ENCODE assay signal across 11 mouse cellular contexts in the genomic region with DNA sequence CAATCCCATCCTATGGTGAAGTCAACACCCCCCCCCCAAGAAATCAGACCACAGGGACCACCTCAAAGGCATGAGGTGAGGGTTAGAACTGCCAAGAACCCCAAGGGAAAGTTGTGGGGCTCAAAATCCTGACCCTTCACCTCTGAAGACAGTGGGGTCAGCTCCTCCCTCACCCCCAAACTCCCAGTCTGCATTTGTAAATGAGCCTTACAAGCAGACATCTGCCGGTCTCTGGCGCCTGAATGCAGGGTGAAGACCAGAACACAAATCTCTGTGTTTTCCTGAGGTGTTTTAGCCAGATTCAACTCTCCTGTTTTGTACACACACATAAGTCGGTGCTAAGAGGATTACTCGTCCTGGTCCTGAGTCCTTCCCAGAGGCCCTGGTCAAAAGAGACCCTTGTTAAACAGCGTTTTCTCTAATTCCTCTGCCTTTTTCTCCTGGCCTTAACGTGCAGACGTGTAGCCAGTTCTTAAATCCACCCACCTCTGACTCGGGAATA.
DNase-seq lines count a peak whose midpoint lies in the region; ATAC-seq and TF ChIP-seq lines count a peak whose summit lies in the region.
"Had no signal": no experiment of that assay in that cellular context is flagged by ENCODE, and none has a peak within 500 bp of the region (broad histone marks: within the 10 kb centered on the region; RNA-seq: fewer than 3 reads in every experiment).

No protein-coding gene starts in this region.

- H3K9ac ChIP-seq in neural tube, embryonic 11.5 days (ENCODE audit: low read length), result peak overlapping the region; percentile 26
- H3K9ac ChIP-seq in forebrain, embryonic 14.5 days (ENCODE audit: low read length), result peak overlapping the region; percentile 33
- H3K9ac ChIP-seq in midbrain, embryonic 12.5 days (replicated peaks), result 0 out of 2 replicates have a peak overlapping the region, but pooled peaks have one; percentile 1

- ATAC-seq in neural tube, embryonic 11.5 days (ENCODE audit: insufficient read depth, low FRiP score, low TSS enrichment), result no peak
- no peak for ATAC-seq in forebrain, embryonic 14.5 days
- 0 out of 2 replicates have a peak, but pooled peaks have one; percentile 34 for ATAC-seq in midbrain, embryonic 12.5 days (ENCODE audit: low FRiP score, low read depth)
- ATAC-seq in megakaryocyte progenitor cell, adult 5-6 weeks (replicated peaks; ENCODE audit: poor library complexity), result no peak
- ATAC-seq: inflammation-experienced regulatory T-cells, adult 6 months had no signal

- H3K4me3 ChIP-seq in neural tube, embryonic 11.5 days (ENCODE audit: low read depth, low read length), result no peak overlapping the region
- no peak overlapping the region for H3K4me3 ChIP-seq in forebrain, embryonic 14.5 days (ENCODE audit: low read depth, low read length)
- H3K4me3 ChIP-seq in midbrain, embryonic 12.5 days, result peak overlapping the region; percentile 7; the same call in 1 of the 2 replicates
- H3K4me3 ChIP-seq in layer of hippocampus, adult 2 months, result no peak overlapping the region

- DNase-seq in neural tube, embryonic 11.5 days (ENCODE audit: low spot score), result no peak
- no peak for DNase-seq in neural tube, embryonic 10.5 days (ENCODE audit: extremely low spot score, low spot score)
- DNase-seq in forebrain, embryonic 14.5 days (ENCODE audit: low spot score), result no peak
- DNase-seq in frontal cortex, adult 2 months (ENCODE audit: extremely low spot score in 1 of 2, low spot score in 1 of 2), result no peak
- DNase-seq in layer of hippocampus, adult 2 months (ENCODE audit: low spot score in 2 of 2), result no peak
- DNase-seq: cerebellum, postnatal 36 days; kidney, postnatal 4 days; lung, adult 2 months had no signal

- no peaks in the 10 kb centered on the region for H3K9me3 ChIP-seq in neural tube, embryonic 11.5 days (ENCODE audit: control insufficient read depth, low read length)
- 0 out of 2 replicates have a peak, but pooled peaks cover 4% of the 10 kb centered on the region for H3K9me3 ChIP-seq in forebrain, embryonic 14.5 days (replicated peaks; ENCODE audit: control insufficient read depth, low read length)
- H3K9me3 ChIP-seq in midbrain, embryonic 12.5 days, result peaks cover 3% of the 10 kb centered on the region; the same call in 1 of the 2 replicates

- no peaks in the 10 kb centered on the region for H3K27me3 ChIP-seq in neural tube, embryonic 11.5 days (ENCODE audit: control insufficient read depth, insufficient read depth, low read length)
- no peaks in the 10 kb centered on the region for H3K27me3 ChIP-seq in forebrain, embryonic 14.5 days (replicated peaks; ENCODE audit: control insufficient read depth, insufficient read depth, low read length)
- H3K27me3 ChIP-seq in midbrain, embryonic 12.5 days, result peaks cover 77% of the 10 kb centered on the region

- no peak for TF ChIP-seq CTCF in layer of hippocampus, adult 2 months (conservative IDR thresholded peaks at IDR 0.05)

- WGBS in neural tube, embryonic 11.5 days, result 5% methylated on average over 8 of the region's 8 CpGs
- 5% methylated on average over 8 of the region's 8 CpGs for WGBS in forebrain, embryonic 14.5 days
- 3% methylated on average over 8 of the region's 8 CpGs for WGBS in midbrain, embryonic 12.5 days

- H3K36me3 ChIP-seq in neural tube, embryonic 11.5 days (ENCODE audit: control insufficient read depth, insufficient read depth, low read length), result no peaks in the 10 kb centered on the region
- no peaks in the 10 kb centered on the region for H3K36me3 ChIP-seq in forebrain, embryonic 14.5 days (ENCODE audit: control insufficient read depth, insufficient read depth, low read length)
- H3K36me3 ChIP-seq in midbrain, embryonic 12.5 days, result no peaks in the 10 kb centered on the region

- H3K27ac ChIP-seq in neural tube, embryonic 11.5 days (ENCODE audit: low read depth, low read length), result peak overlapping the region; percentile 54; the same call in 1 of the 2 replicates
- H3K27ac ChIP-seq in forebrain, embryonic 14.5 days (ENCODE audit: low read depth, low read length), result no peak overlapping the region
- 0 out of 2 replicates have a peak overlapping the region, but pooled peaks have one; percentile 16 for H3K27ac ChIP-seq in midbrain, embryonic 12.5 days (replicated peaks)
- H3K27ac ChIP-seq in layer of hippocampus, adult 2 months, result no peak overlapping the region

- peak overlapping the region; percentile 35 for H3K4me2 ChIP-seq in neural tube, embryonic 11.5 days (ENCODE audit: low read depth)
- H3K4me2 ChIP-seq in forebrain, embryonic 14.5 days (ENCODE audit: low read length), result peak overlapping the region; percentile 22; the same call in 1 of the 2 replicates
- H3K4me2 ChIP-seq in midbrain, embryonic 12.5 days (replicated peaks), result peak overlapping the region; percentile 35

- peaks cover 15% of the 10 kb centered on the region for H3K4me1 ChIP-seq in neural tube, embryonic 11.5 days (ENCODE audit: control insufficient read depth, insufficient read depth, low read length)
- H3K4me1 ChIP-seq in forebrain, embryonic 14.5 days (ENCODE audit: control insufficient read depth, insufficient read depth, low read length), result peaks cover 5% of the 10 kb centered on the region; the same call in 1 of the 2 replicates
- peaks cover 17% of the 10 kb centered on the region for H3K4me1 ChIP-seq in midbrain, embryonic 12.5 days

Comparison
In these comparisons a context has a peak if more than half of its experiments do, and no peak if none do; other contexts are left out.
1. H3K27ac ChIP-seq: peak in neural tube, embryonic 11.5 days (single experiment) and midbrain, embryonic 12.5 days (single experiment); none in forebrain, embryonic 14.5 days (single experiment) and layer of hippocampus, adult 2 months (single experiment).
2. Peak in every context shown above with its lines, with median percentiles within 50 percentile points of each other: H3K4me2 ChIP-seq and H3K9ac ChIP-seq.